Mouse (Mus musculus): ENCODE results near the gene Gpr84. TPM values are rescaled to one million over a fixed set of nuclear protein-coding genes. Genes with fewer than 3 reads are reported as not detected.

Gene Gpr84
- 0.17 and 0.29 TPM in 2 replicates for polyA plus RNA-seq (2016; fragmentation: Nextera tagmentation; extraction: Ambion mirVana)

- no peak for ATAC-seq (ENCODE audit: insufficient number of reproducible peaks, low FRiP score)
- no peak within 1 kb of the TSS for H3K4me3 ChIP-seq
- H3K4me1 ChIP-seq (replicated peaks) = peaks cover 45% of the 10 kb centered on the region
- no peak within 1 kb of the TSS for H3K27ac ChIP-seq (ENCODE audit: poor library complexity, severe bottlenecking)
- H3K9ac ChIP-seq = no peak within 1 kb of the TSS
- H3K4me2 ChIP-seq = no peak within 1 kb of the TSS
- 51% methylated on average over 6 of the region's 6 CpGs for WGBS
- peaks cover 9% of the 10 kb centered on the region for H3K27me3 ChIP-seq (replicated peaks)
- H3K9me3 ChIP-seq (replicated peaks) = no peaks in the 10 kb centered on the region
- no peaks in the 10 kb centered on the region for H3K36me3 ChIP-seq
Measured at GRCm38 (mm10) chr15:103310365-103310910, at the start of gene Gpr84. Gpr84 (minus strand) TSS chr15:103310612.

- H3K36me3 ChIP-seq = peaks cover 45% of the 10 kb centered on the region
- no peaks in the 10 kb centered on the region for H3K27me3 ChIP-seq (replicated peaks)
- H3K4me2 ChIP-seq = peak overlapping the region; percentile 51; the same call in 1 of the 2 replicates
- no peaks in the 10 kb centered on the region for H3K9me3 ChIP-seq (replicated peaks)
- peaks cover 85% of the 10 kb centered on the region for H3K4me1 ChIP-seq (replicated peaks)
- H3K9ac ChIP-seq = peak overlapping the region; percentile 59
- ATAC-seq (ENCODE audit: insufficient number of reproducible peaks, low FRiP score) = no peak
- peak overlapping the region; percentile 99 for H3K27ac ChIP-seq (ENCODE audit: poor library complexity, severe bottlenecking)
- no peak overlapping the region for H3K4me3 ChIP-seq
- WGBS = 87% methylated on average over 5 of the region's 5 CpGs
Measured at GRCm38 (mm10) chr15:103359869-103360602, 49.6 kb upstream of the Gpr84 start.

DNA sequence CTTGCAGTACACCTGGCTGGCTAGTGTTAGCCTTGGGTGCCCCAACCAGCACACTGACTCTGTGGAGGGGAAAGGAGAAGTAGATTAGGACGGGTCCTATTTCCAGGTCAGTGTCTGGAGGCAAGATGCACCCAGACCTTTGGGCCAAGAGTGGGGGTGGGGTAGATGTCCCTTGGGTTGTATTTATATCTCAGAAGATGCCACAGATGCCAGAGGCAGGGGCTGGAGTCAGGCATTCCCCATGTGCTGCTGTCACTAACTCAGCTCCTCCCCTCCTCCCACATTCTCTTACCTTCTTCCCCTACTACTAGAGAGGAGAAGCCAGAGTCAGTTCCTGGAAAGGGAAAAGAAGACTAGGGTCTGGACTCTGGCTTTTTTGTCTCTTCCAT is 48.7 kb upstream of the Gpr84 start:
- peaks cover 54% of the 10 kb centered on the region for H3K36me3 ChIP-seq
- peaks cover 85% of the 10 kb centered on the region for H3K4me1 ChIP-seq (replicated peaks)
- WGBS = 18% methylated on average over 1 of the region's 1 CpGs
- peak overlapping the region; percentile 99 for H3K27ac ChIP-seq (ENCODE audit: poor library complexity, severe bottlenecking)
- H3K4me2 ChIP-seq = peak overlapping the region; percentile 51
- 0 out of 2 replicates have a peak, but pooled peaks have one; percentile 20 for ATAC-seq (ENCODE audit: insufficient number of reproducible peaks, low FRiP score)
- H3K4me3 ChIP-seq = no peak overlapping the region
- no peaks in the 10 kb centered on the region for H3K9me3 ChIP-seq (replicated peaks)
- peak overlapping the region; percentile 59; the same call in 1 of the 2 replicates for H3K9ac ChIP-seq
- H3K27me3 ChIP-seq (replicated peaks) = no peaks in the 10 kb centered on the region

DNA sequence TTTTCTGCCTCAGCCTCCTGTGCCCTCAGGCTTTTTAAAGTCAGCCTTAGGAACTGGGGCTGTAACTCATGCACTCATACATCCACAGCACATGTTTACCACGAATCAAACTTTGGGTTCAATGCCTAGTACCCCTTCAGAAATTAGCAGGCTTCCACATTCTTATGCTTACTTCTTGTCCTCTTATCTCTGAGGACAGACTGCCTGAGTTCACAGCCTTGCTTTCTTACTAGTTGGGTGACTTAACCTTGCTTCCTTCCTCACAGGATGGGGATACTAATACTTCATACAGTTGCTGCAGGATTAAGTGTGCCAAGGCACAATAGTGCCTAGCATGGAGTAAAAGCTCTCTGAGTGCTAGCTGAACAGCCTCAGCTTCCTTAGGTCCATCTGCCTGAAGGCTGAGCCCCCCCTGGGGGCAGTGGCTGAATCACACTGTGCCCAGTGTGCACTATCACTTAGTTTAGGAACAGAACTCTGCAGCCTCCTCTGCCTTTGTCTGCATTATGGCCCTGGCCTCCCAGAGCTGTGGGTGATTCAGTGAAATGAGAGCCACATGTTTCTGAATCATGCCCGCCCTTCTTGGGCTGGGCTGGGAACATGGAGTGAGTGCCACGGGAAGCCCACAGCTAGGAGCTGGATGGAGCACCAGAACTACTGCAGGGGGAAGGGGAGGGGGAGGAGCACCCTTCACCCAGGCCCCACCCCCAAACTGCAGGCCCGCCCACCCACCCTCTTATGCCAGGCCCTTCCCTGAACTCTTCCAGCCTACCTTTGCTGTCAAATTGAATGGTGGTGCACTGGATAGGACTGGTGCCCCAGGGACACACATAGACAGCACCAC is 48.1 kb upstream of the Gpr84 start:
- ATAC-seq (ENCODE audit: insufficient number of reproducible peaks, low FRiP score) = peak; percentile 55
- peaks cover 83% of the 10 kb centered on the region for H3K4me1 ChIP-seq (replicated peaks)
- H3K9ac ChIP-seq = peak overlapping the region; percentile 59
- no peak overlapping the region for H3K4me3 ChIP-seq
- H3K27me3 ChIP-seq (replicated peaks) = no peaks in the 10 kb centered on the region
- H3K9me3 ChIP-seq (replicated peaks) = no peaks in the 10 kb centered on the region
- 31% methylated on average over 4 of the region's 4 CpGs for WGBS
- peak overlapping the region; percentile 99 for H3K27ac ChIP-seq (ENCODE audit: poor library complexity, severe bottlenecking)
- H3K4me2 ChIP-seq = peak overlapping the region; percentile 51
- H3K36me3 ChIP-seq = peaks cover 60% of the 10 kb centered on the region

DNA sequence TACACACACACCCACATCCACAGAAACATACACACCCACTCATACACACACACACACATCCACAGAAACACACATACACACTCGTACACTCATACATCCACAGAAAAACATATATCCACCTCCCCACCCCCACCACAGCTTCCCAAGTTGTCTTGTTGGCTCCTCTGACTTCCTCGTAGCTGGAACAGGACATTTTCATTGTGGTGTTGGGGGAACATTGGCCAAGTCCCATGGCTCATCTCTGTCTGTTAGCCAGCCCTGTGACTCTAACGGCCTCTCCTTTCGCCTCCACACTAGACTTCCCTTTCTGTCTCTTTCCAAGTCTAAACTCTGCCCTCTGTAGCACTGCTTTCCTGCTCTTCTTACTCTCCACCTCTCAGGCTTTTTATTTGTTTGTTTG is 47.4 kb upstream of the Gpr84 start:
- Histone ChIP-seq H3K36me3 (peaks cover 67% of the 10 kb centered on the region), H3K27ac (ENCODE audit: poor library complexity, severe bottlenecking) (peak overlapping the region; percentile 99), H3K9ac (peak overlapping the region; percentile 59), H3K27me3 (replicated peaks) (no peaks in the 10 kb centered on the region), H3K4me2 (no peak overlapping the region), H3K4me1 (replicated peaks) (peaks cover 77% of the 10 kb centered on the region), H3K4me3 (no peak overlapping the region), H3K9me3 (replicated peaks) (no peaks in the 10 kb centered on the region)
- no peak for ATAC-seq (ENCODE audit: insufficient number of reproducible peaks, low FRiP score)
- WGBS = 75% methylated on average over 4 of the region's 4 CpGs

GRCm38 (mm10) chr15:103356130-103356529 is 45.7 kb upstream of the Gpr84 start:
- H3K27me3 ChIP-seq (replicated peaks) = no peaks in the 10 kb centered on the region
- ATAC-seq (ENCODE audit: insufficient number of reproducible peaks, low FRiP score) = no peak
- peaks cover 64% of the 10 kb centered on the region for H3K4me1 ChIP-seq (replicated peaks)
- WGBS = 48% methylated on average over 4 of the region's 4 CpGs
- peaks cover 74% of the 10 kb centered on the region for H3K36me3 ChIP-seq
- no peak overlapping the region for H3K4me3 ChIP-seq
- no peaks in the 10 kb centered on the region for H3K9me3 ChIP-seq (replicated peaks)
- no peak overlapping the region for H3K4me2 ChIP-seq
- H3K27ac ChIP-seq (ENCODE audit: poor library complexity, severe bottlenecking) = peak overlapping the region; percentile 99
- peak overlapping the region; percentile 38; the same call in 1 of the 2 replicates for H3K9ac ChIP-seq

GRCm38 (mm10) chr15:103355420-103355819 is 45.0 kb upstream of the Gpr84 start:
- 47% methylated on average over 4 of the region's 4 CpGs for WGBS
- H3K36me3 ChIP-seq = peaks cover 79% of the 10 kb centered on the region

GRCm38 (mm10) chr15:103354690-103355089 is 44.3 kb upstream of the Gpr84 start:
- Histone ChIP-seq H3K9me3 (replicated peaks) (no peaks in the 10 kb centered on the region), H3K27me3 (replicated peaks) (no peaks in the 10 kb centered on the region), H3K4me3 (no peak overlapping the region), H3K27ac (ENCODE audit: poor library complexity, severe bottlenecking) (peak overlapping the region; percentile 75), H3K4me2 (no peak overlapping the region), H3K4me1 (replicated peaks) (peaks cover 54% of the 10 kb centered on the region), H3K9ac (peak overlapping the region; percentile 49; the same call in 1 of the 2 replicates), H3K36me3 (peaks cover 86% of the 10 kb centered on the region)
- ATAC-seq (ENCODE audit: insufficient number of reproducible peaks, low FRiP score) = no peak
- 75% methylated on average over 2 of the region's 2 CpGs for WGBS

More at GRCm38 (mm10) chr15:103355420-103355819, 45.0 kb upstream of the Gpr84 start:
- peaks cover 61% of the 10 kb centered on the region for H3K4me1 ChIP-seq (replicated peaks)
- H3K4me3 ChIP-seq = no peak overlapping the region
- H3K9ac ChIP-seq = peak overlapping the region; percentile 19; the same call in 1 of the 2 replicates
- H3K27ac ChIP-seq (ENCODE audit: poor library complexity, severe bottlenecking) = peak overlapping the region; percentile 99
- no peak for ATAC-seq (ENCODE audit: insufficient number of reproducible peaks, low FRiP score)
- H3K9me3 ChIP-seq (replicated peaks) = no peaks in the 10 kb centered on the region
- no peak overlapping the region for H3K4me2 ChIP-seq
- no peaks in the 10 kb centered on the region for H3K27me3 ChIP-seq (replicated peaks)

- H3K4me1 ChIP-seq (replicated peaks) = peaks cover 44% of the 10 kb centered on the region
- WGBS = 89% methylated on average over 11 of the region's 11 CpGs
- no peak overlapping the region for H3K9ac ChIP-seq
- no peak overlapping the region for H3K27ac ChIP-seq (ENCODE audit: poor library complexity, severe bottlenecking)
- H3K27me3 ChIP-seq (replicated peaks) = no peaks in the 10 kb centered on the region
- no peaks in the 10 kb centered on the region for H3K9me3 ChIP-seq (replicated peaks)
- peaks cover 96% of the 10 kb centered on the region for H3K36me3 ChIP-seq
- no peak overlapping the region for H3K4me3 ChIP-seq
- no peak for ATAC-seq (ENCODE audit: insufficient number of reproducible peaks, low FRiP score)
- H3K4me2 ChIP-seq = no peak overlapping the region
Measured at GRCm38 (mm10) chr15:103353511-103354256, 43.3 kb upstream of the Gpr84 start.

- Histone ChIP-seq H3K9ac (no peak overlapping the region), H3K4me2 (no peak overlapping the region), H3K9me3 (replicated peaks) (no peaks in the 10 kb centered on the region), H3K27ac (ENCODE audit: poor library complexity, severe bottlenecking) (no peak overlapping the region), H3K27me3 (replicated peaks) (no peaks in the 10 kb centered on the region), H3K4me3 (no peak overlapping the region), H3K4me1 (replicated peaks) (peaks cover 36% of the 10 kb centered on the region), H3K36me3 (peaks cover 98% of the 10 kb centered on the region)
- WGBS = 49% methylated on average over 4 of the region's 4 CpGs
- ATAC-seq (ENCODE audit: insufficient number of reproducible peaks, low FRiP score) = no peak
Measured at GRCm38 (mm10) chr15:103352856-103353255, 42.4 kb upstream of the Gpr84 start.
